Mouse (Mus musculus): Measurements from ENCODE around the gene Lama4.
A peak's percentile ranks its signal among the peaks of the same experiment; 100 is the strongest.

DNA sequence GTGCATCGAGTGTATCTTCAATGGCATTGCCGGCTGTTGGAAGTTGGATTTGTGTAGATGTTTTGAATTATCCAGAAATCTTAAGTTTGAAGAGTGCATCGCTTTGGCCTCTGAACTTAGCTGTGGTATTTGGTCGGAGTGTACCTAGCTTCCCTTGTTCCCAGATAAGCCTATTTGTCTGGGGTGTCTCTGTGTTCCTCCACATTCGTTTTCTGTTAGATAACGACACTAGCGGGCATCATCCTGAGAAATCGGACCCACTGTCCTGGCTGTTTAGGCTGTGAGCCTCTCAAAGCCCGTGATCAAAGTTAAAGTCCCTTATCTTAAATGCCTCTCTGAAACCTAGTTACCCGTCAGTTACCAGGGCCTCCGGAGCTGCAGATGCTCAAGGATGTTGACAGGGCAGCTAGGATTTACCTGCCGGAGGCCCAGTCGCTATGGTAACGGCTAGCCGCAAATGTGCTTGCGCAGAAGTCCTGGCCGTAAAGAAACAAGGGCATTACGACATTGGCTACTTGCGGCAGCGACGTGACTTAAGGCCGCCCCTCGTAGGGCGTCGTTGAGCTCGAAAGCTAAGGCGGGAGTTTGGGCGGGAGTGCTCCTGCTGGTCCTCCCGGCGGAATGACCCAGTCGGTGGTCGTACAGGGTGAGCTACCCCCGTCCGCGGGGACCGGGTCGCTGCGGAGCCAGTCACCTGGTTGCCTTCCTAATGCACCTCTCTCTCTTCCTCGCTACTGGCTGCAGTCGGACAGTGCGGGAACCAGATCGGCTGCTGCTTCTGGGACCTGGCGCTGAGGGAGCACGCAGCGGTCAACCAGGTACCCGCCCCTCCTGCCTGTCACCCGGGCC is 168.4 kb downstream of the Lama4 start, which contains the start of the genes Fam229b and Tube1:
- TF ChIP-seq CTCF (IDR thresholded peaks at IDR 0.05; ENCODE audit: borderline replicate concordance, control insufficient read depth, extremely low read depth, insufficient read depth, low read length, poor library complexity), result no peak
- peak; percentile 80 for TF ChIP-seq POLR2A (IDR thresholded peaks at IDR 0.05; ENCODE audit: control insufficient read depth, extremely low read depth, insufficient read depth, low read length, poor library complexity)
